Mouse (Mus musculus): ENCODE data around the gene Olfr547. TPM values are rescaled to one million over a fixed set of nuclear protein-coding genes. Genes with fewer than 3 reads are reported as not detected.
A peak's percentile ranks its signal among the peaks of the same experiment; 100 is the strongest.

The Olfr547 gene
- total RNA-seq, 2 experiments from 2014 or later, result not detected

DNA sequence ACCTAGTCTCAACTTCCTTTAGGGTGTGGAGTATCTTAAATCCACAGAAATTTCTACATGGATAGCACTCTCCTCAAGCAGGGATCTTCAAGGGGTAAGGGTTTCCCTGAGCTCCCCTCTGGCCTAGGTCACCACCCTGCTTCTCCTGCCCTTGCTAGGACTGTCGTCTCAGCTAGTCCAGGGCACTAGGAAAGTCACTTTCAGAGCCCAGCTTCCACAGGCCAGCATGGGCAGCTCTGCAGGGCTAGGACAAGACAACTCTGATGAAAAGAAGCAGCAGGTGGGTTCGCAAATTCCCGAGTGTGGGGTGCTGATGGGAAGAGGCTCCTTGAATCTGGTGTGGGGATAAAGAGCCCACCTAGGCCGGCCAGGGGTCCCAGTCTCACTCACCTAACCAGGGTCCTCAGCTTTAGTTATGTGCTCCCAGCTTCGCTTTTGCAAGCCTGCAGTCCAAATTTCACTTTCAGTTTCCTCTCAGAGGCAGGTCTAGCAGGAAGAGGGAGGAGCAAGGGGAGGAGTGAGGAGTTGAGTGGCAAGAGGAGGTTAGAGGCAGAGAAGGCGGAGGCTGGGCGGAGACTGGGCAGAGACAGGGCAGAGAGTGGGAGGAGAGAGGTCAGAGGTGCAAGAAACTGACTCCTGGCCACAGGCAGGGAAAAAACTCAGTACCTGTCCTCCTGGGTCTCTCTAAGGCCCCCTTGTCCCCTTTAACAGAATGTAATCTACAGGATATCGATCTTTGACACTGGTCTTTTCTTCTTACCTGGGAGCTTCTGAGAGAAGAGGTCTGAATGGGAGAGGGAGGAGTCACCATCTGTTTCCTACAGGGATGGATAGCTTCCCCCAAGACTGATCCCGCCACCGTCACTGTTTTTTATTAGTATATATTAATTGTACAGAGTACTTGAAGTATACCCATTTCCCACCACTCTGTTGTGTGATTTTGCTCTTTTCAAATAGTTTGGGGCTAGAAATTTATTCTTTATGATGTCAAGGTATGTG is 30.7 kb downstream of the Olfr547 start, which contains the start of gene Trim21:
Trim21 (minus strand) TSS at position 488 of the 999 bp plus-strand sequence.
- DNase-seq (ENCODE audit: low spot score in 2 of 2), result peak; percentile 30 to 61

DNA sequence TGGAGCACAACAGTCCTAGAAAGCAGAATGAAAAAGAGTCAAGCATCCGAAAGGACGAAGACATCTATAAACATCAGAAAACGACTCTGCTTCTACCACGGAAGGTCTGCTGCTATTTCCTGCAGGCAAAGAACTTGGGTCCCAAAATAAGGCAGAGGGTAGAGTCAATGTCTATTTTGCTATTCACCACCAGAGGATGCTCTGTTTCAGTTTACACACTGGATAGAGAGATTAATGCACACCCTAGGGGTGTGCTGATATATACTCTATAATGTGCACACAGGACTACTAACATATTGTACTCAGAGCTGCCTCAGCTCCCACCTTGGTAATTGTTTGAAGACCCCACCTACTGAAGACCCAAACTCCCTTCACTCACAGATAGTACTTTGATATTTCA is 31.7 kb downstream of the Olfr547 start:
- DNase-seq (ENCODE audit: low spot score in 2 of 2), result no peak

DNA sequence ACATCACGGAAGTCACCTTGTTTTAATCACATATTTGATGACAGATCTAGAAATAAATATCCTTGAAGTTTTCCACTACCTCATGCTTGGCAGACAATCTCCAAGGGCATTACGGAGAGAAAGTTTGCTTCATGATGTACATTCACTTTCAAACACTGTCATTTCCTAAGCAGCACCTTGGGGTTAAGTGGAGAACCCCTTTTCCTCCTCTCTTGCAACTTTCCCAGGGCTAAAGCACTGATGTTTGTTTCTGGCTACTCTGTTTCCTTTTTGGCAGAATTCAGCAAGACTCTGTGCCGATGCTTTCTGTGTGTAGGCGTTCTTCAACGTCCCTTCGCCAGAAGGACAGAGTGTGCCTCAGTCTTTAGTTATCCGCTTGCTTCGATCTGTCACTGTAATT is 36.6 kb downstream of the Olfr547 start, which contains the start of gene Olfr550:
Olfr550 (plus strand) TSS at position 301 of the 400 bp plus-strand sequence.
- peak in 1 of 2 experiments; percentile 5 for DNase-seq (ENCODE audit: low spot score in 2 of 2)

- DNase-seq (ENCODE audit: low spot score in 2 of 2), result no peak
These were observed 38.8 kb downstream of the Olfr547 start for GRCm38 (mm10) chr7:102573174-102573830.

GRCm38 (mm10) chr7:102575998-102576397 is 41.4 kb downstream of the Olfr547 start:
- DNase-seq (ENCODE audit: low spot score in 2 of 2), result no peak

Other genes starting within 250 kb of the Olfr547 start
- gene Rrm1, start 93.1 kb upstream of the Olfr547 start, total RNA-seq (2021), result 10 to 100 TPM in 1 of 2 experiments, 1 to 10 TPM in 1; 9.4 to 11.4 TPM
- not detected for gene Olfr543, start 53.1 kb upstream of the Olfr547 start, total RNA-seq (2021)
- not detected for gene Olfr544, start 46.4 kb upstream of the Olfr547 start, total RNA-seq (2021)
- gene Olfr545, start 35.2 kb upstream of the Olfr547 start, total RNA-seq (2021), result not detected
- gene Olfr548-ps1, start 6.1 kb downstream of the Olfr547 start, total RNA-seq (2021), result not detected
- not detected for gene Olfr549, start 15.1 kb downstream of the Olfr547 start, total RNA-seq (2021)
- gene Trim21, start 30.7 kb downstream of the Olfr547 start, total RNA-seq (2021), result 1 to 10 TPM; 3.3 to 4.0 TPM
- gene Olfr550, start 36.7 kb downstream of the Olfr547 start, total RNA-seq (2021), result 1 to 10 TPM; 2.4 to 2.8 TPM
- not detected for gene Olfr551, start 57.1 kb downstream of the Olfr547 start, total RNA-seq (2021)
- under 1 TPM; 0.07 to 0.08 TPM for gene Olfr552, start 63.0 kb downstream of the Olfr547 start, total RNA-seq (2021)
- gene Olfr553, start 83.5 kb downstream of the Olfr547 start, total RNA-seq (2021), result not detected
- under 1 TPM in 1 of 2 experiments, not detected in 1; 0.23 TPM for gene Olfr554, start 103.7 kb downstream of the Olfr547 start, total RNA-seq (2021)
- not detected for gene Olfr555, start 124.1 kb downstream of the Olfr547 start, total RNA-seq (2021)
- not detected for gene Olfr556, start 130.2 kb downstream of the Olfr547 start, total RNA-seq (2021)
- gene Trim68, start 152.6 kb downstream of the Olfr547 start, total RNA-seq (2021), result 1 to 10 TPM; 5.2 to 6.4 TPM
- gene Olfr557, start 161.2 kb downstream of the Olfr547 start, total RNA-seq (2021), result under 1 TPM in 1 of 2 experiments, not detected in 1; 0.20 TPM
- gene Olfr558, start 167.5 kb downstream of the Olfr547 start, total RNA-seq (2021), result under 1 TPM; 0.30 to 0.32 TPM
- not detected for gene Olfr33, start 184.3 kb downstream of the Olfr547 start, total RNA-seq (2021)
- not detected for gene Olfr559, start 192.7 kb downstream of the Olfr547 start, total RNA-seq (2021)
- gene Olfr560, start 224.6 kb downstream of the Olfr547 start, total RNA-seq (2021), result not detected
- under 1 TPM; 0.10 to 0.12 TPM for gene Olfr78, start 224.7 kb downstream of the Olfr547 start, total RNA-seq (2021)
- under 1 TPM in 1 of 2 experiments, not detected in 1; 0.13 TPM for gene Olfr561, start 236.5 kb downstream of the Olfr547 start, total RNA-seq (2021)

All from layer of hippocampus, adult 18-20 months (tissue).